Mouse (Mus musculus) G1E (cell line): ENCODE measurements around the gene Rasal1. TPM values are rescaled to one million over a fixed set of nuclear protein-coding genes. Genes with fewer than 3 reads are reported as not detected.

Source experiments
- ATAC-seq: 2 replicates; pipeline ENCODE4 v1.8.0; 2016; ENCODE audit warnings: mild to moderate bottlenecking; ENCODE audit not compliant: insufficient number of reproducible peaks, poor library complexity, low FRiP score, severe bottlenecking; ENCODE audit errors: extremely low read depth
- DNase-seq: peaks from one replicate; pipeline ENCODE4 v3.0.0; 2012; ENCODE audit warnings: low spot score
- H3K27me3 ChIP-seq: 2 replicates; pipeline ENCODE4 v1.6.1; 2012; ENCODE audit warnings: mild to moderate bottlenecking, low read length, inconsistent platforms; ENCODE audit not compliant: insufficient read depth
- H3K36me3 ChIP-seq: replicated peaks from 2 replicates; pipeline ENCODE3; 2012; ENCODE audit warnings: mild to moderate bottlenecking, inconsistent platforms
- H3K4me1 ChIP-seq: 2 replicates; pipeline ENCODE4 v1.6.1; 2012; ENCODE audit warnings: low read depth, low read length, inconsistent platforms, mixed read lengths; ENCODE audit not compliant: insufficient read depth
- H3K4me3 ChIP-seq: 2 replicates; pipeline ENCODE4 v1.5.1; 2012; ENCODE audit warnings: low read depth, mild to moderate bottlenecking, inconsistent platforms, low read length, moderate library complexity, mixed read lengths
- H3K9me3 ChIP-seq: replicated peaks from 2 replicates; pipeline ENCODE4 v1.6.1; 2012; ENCODE audit warnings: inconsistent platforms
- CTCF ChIP-seq: IDR thresholded peaks from 2 replicates; pipeline ENCODE4 v1.5.1; 2012; ENCODE audit warnings: low read depth, low read length, inconsistent platforms, mixed read lengths
- GATA1 ChIP-seq: IDR thresholded peaks from 2 replicates; pipeline ENCODE4 v1.6.1; 2012; ENCODE audit warnings: borderline replicate concordance, low read length, inconsistent platforms, mixed read lengths
- GATA2 ChIP-seq: IDR thresholded peaks from 2 replicates; pipeline ENCODE4 v1.6.1; 2012; ENCODE audit warnings: low read depth, low read length, inconsistent platforms, borderline replicate concordance
- POLR2AphosphoS5 ChIP-seq: IDR thresholded peaks from 2 replicates; pipeline ENCODE4 v1.6.1; 2012; ENCODE audit warnings: low read depth, low read length, inconsistent platforms; ENCODE audit not compliant: insufficient replicate concordance
- TAL1 ChIP-seq: conservative IDR thresholded peaks from 2 replicates; pipeline ENCODE4 v1.6.1; 2012; ENCODE audit warnings: low read depth, low read length, inconsistent platforms, mixed read lengths
- polyA plus RNA-seq: library from polyadenylated mRNA; stranded (reverse); fragments of >175 nt; gene quantifications from 2 replicates; pipeline ENCODE4 v1.2.3, GENCODE M21; 2012
- total RNA-seq, 2 experiments: library from RNA; stranded (forward) in 1 of 2; stranded (reverse) in 1 of 2; fragments of 200-1000 nt in 1 of 2; fragments of >200 nt in 1 of 2; fragmentation: Nextera tagmentation in 1 of 2; gene quantifications; 2 replicates each; pipeline ENCODE4 v1.2.3; 2014 to 2017

The Rasal1 gene
- total and polyA plus RNA-seq, 3 experiments: 1.4 to 10.8 (median 5.6) TPM

- peak; percentile 89 for DNase-seq
- Histone ChIP-seq H3K4me1 (peaks cover 49% of the 10 kb centered on the region), H3K27me3 (no peaks in the 10 kb centered on the region), H3K4me3 (peak within 1 kb of the TSS; percentile 85), H3K9me3 (peaks cover 5% of the 10 kb centered on the region), H3K36me3 (peaks cover 65% of the 10 kb centered on the region)
- no peak for TF ChIP-seq CTCF
- TF ChIP-seq POLR2AphosphoS5: peak; percentile 31; the same call in 1 of the 2 replicates
- ATAC-seq: peak; percentile 77
Measured at GRCm38 (mm10) chr5:120612442-120612821, 36.2 kb upstream of the Rasal1 start, which contains the start of the genes Rita1 and Ddx54. TSS of gene Rita1 (minus strand) at chr5:120612589. TSS of gene Ddx54 (plus strand) at chr5:120612739.

GRCm38 (mm10) chr5:120612822-120613604 is 35.6 kb upstream of the Rasal1 start:
- DNase-seq: peak; percentile 98
- Histone ChIP-seq H3K4me1 (peaks cover 49% of the 10 kb centered on the region), H3K4me3 (peak overlapping the region; percentile 85), H3K9me3 (peaks cover 5% of the 10 kb centered on the region), H3K27me3 (no peaks in the 10 kb centered on the region), H3K36me3 (peaks cover 65% of the 10 kb centered on the region)
- TF ChIP-seq GATA2 (no peak), TAL1 (no peak), POLR2AphosphoS5 (no peak; the same call in 1 of the 2 replicates), GATA1 (no peak), CTCF (no peak)
- peak; percentile 83 for ATAC-seq

GRCm38 (mm10) chr5:120615903-120616302 is 32.7 kb upstream of the Rasal1 start:
- peaks cover 69% of the 10 kb centered on the region for H3K36me3 ChIP-seq
- peaks cover 5% of the 10 kb centered on the region for H3K9me3 ChIP-seq
- no peaks in the 10 kb centered on the region for H3K27me3 ChIP-seq
- no peak overlapping the region for H3K4me3 ChIP-seq
- no peak for ATAC-seq
- peaks cover 60% of the 10 kb centered on the region for H3K4me1 ChIP-seq
- DNase-seq: no peak
- TF ChIP-seq CTCF: peak; percentile 72
- TF ChIP-seq TAL1: no peak

- peaks cover 56% of the 10 kb centered on the region for H3K4me1 ChIP-seq
Measured at GRCm38 (mm10) chr5:120618778-120619177, 29.8 kb upstream of the Rasal1 start.

GRCm38 (mm10) chr5:120619201-120619600 is 29.4 kb upstream of the Rasal1 start:
- peaks cover 96% of the 10 kb centered on the region for H3K36me3 ChIP-seq
- TF ChIP-seq TAL1 (no peak), GATA1 (no peak), CTCF (peak; percentile 97)
- no peak for ATAC-seq
- DNase-seq: no peak
- H3K4me3 ChIP-seq: no peak overlapping the region
- H3K4me1 ChIP-seq: peaks cover 52% of the 10 kb centered on the region
- peaks cover 5% of the 10 kb centered on the region for H3K9me3 ChIP-seq
- no peaks in the 10 kb centered on the region for H3K27me3 ChIP-seq

More at GRCm38 (mm10) chr5:120618778-120619177, 29.8 kb upstream of the Rasal1 start:
- DNase-seq (no peak), ATAC-seq (no peak)
- TF ChIP-seq TAL1 (no peak), CTCF (no peak), GATA2 (no peak), GATA1 (no peak), POLR2AphosphoS5 (no peak)
- Histone ChIP-seq H3K9me3 (peaks cover 5% of the 10 kb centered on the region), H3K4me3 (no peak overlapping the region), H3K36me3 (peaks cover 92% of the 10 kb centered on the region), H3K27me3 (no peaks in the 10 kb centered on the region)

GRCm38 (mm10) chr5:120620375-120621077 is 28.1 kb upstream of the Rasal1 start:
- TF ChIP-seq GATA2 (no peak), CTCF (peak; percentile 99)
- DNase-seq (peak; percentile 64), ATAC-seq (no peak)
- Histone ChIP-seq H3K9me3 (peaks cover 5% of the 10 kb centered on the region), H3K4me1 (peaks cover 50% of the 10 kb centered on the region), H3K36me3 (peaks cover 100% of the 10 kb centered on the region), H3K4me3 (no peak overlapping the region), H3K27me3 (no peaks in the 10 kb centered on the region)
